Mouse (Mus musculus): ENCODE results near the gene Mpp2.

The Mpp2 gene

DNA sequence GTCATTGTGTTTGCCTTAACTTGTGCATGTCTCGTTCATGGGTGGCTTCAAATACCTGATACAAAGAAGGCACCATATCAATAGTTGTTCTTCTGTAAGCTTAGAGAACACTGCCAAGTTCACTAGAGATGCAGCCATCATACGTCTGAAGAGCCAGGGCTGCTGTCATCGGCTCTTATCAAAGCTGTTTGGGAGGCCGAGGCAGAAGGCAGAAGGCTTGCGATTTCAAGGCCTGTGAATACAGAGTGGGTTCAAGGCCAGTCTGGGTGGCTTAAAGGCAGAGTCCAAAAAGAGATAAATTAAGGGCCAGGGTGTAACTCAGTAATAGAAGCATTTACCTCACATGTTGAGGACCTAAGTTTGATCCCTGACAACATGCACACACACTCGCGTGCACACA, 52.0 kb downstream of the Mpp2 start:
- no peak for DNase-seq (ENCODE audit: low spot score in 2 of 2)

DNA sequence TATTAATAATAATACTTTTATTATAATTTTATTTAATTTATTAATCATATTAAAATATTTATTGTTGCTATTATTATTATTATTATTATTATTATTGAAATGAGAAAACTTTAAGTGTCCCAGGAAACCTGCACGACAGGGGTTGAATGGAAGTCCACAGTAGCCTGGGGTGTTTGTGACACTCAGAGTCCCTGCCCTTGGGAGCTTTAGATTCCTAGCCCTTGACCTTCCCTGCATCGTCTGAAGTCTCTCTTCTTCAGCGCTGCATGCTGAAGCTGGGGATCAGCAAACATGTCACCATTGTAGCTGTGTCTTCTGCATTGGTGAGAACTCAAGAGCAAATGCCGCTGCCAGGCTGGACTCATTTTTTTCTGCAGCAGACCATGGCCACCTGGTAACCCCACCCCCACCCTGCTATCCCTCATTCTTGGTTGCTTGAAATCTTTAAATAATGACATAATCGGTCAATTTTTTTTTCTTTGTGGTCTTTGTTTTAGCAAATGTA, 52.8 kb downstream of the Mpp2 start:
- no peak for DNase-seq (ENCODE audit: low spot score in 2 of 2)

DNA sequence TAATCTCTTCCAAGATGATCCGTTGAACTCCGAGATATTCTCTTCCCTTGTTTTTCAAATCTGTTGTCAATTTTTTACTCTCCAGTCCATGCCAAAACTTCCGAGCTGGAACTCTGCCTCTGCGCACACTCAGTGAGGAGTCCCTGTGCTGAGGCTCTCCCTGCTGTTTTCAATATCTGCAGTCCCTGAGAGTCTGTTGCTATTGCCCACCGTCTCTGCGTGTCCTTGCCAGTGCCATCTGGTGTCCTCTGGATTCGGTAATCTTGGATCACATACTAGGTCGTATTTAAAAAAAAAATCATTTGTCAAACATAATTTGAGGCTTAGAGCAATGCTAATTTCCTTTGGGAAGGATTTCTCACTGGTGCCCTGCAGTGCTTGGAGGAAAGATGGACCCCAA, 53.4 kb downstream of the Mpp2 start:
- no peak for DNase-seq (ENCODE audit: low spot score in 2 of 2)

GRCm38 (mm10) chr11:102033055-102033591, 55.2 kb downstream of the Mpp2 start:
- DNase-seq (ENCODE audit: low spot score in 2 of 2) = no peak

- DNase-seq (ENCODE audit: low spot score in 2 of 2) = no peak
Observed at GRCm38 (mm10) chr11:102031149-102031548, 57.2 kb downstream of the Mpp2 start.

DNA sequence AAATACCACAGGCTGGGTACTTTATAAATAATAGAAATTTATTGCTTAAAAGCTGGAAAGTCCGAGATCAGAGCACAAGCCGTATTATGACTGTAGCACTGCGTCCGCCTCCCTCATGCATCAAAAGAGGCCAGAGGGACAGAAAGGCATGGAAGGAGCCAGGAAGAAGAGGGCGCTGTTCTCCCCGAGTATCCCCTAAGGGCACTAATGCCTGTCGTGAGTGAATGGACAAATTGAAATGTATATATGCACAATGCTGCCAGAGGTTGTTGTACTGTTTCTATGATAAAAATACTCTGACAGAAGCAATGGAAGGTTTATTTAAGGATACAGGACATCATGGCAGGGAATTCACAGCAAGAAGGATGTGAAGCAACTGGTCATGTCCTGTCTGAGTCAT, 58.3 kb downstream of the Mpp2 start:
- no peak for DNase-seq (ENCODE audit: low spot score in 2 of 2)

DNA sequence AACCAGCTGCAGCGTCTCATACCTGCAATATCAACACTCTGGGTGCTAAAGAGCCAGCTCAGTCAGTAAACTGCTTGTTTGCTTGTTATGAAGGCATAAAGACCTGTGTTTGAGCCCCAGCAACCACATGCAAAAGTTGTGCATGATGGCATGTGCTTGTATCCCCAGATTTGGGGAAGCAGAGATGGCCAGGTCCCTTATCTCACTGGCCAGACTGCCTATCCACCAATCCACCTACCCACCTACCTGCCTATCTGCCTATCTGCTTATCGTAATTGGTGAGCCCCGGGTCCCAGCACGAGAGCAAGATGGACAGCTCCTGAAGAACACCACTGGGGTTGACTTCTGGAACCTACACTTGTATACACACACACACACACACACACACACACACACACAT, 59.0 kb downstream of the Mpp2 start:
- no peak for DNase-seq (ENCODE audit: low spot score in 2 of 2)

- no peak for DNase-seq (ENCODE audit: low spot score in 2 of 2)
Observed at GRCm38 (mm10) chr11:102028087-102028816, 60.1 kb downstream of the Mpp2 start, which contains the start of gene Mpp3. TSS of gene Mpp3 (minus strand) at chr11:102028461.

DNA sequence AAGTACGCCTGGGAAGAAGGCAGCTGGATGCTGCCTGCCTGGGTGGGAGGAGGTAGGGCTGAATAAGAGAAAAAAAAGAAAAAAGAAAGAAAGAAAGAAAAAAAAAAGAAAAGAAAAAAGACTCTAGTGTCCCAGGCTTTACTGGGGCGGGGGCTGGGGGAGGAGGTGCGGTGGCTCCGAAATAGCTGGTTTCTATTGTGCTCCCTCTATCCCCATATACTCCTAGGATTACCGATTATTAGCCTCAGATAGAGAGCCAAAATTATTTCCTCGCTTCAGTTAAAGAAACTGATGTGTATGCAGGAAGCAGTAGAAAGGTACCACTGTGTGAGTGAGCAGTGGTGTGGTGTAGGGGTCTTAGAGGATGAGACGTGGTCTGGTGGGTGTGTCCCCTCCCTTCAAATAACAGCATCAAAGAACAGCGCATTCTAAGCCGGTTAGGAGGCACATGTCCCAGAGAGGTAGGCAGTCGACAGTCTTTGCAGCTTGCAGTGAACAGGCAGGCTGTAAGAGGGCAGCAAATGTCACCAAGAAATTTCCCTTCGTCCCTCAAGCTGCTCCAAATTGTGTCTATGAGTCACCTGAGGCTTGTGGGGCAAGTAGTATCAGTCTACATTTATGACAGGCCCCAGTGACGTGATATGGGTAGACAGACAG, 60.8 kb downstream of the Mpp2 start:
- DNase-seq (ENCODE audit: low spot score in 2 of 2) = no peak

DNA sequence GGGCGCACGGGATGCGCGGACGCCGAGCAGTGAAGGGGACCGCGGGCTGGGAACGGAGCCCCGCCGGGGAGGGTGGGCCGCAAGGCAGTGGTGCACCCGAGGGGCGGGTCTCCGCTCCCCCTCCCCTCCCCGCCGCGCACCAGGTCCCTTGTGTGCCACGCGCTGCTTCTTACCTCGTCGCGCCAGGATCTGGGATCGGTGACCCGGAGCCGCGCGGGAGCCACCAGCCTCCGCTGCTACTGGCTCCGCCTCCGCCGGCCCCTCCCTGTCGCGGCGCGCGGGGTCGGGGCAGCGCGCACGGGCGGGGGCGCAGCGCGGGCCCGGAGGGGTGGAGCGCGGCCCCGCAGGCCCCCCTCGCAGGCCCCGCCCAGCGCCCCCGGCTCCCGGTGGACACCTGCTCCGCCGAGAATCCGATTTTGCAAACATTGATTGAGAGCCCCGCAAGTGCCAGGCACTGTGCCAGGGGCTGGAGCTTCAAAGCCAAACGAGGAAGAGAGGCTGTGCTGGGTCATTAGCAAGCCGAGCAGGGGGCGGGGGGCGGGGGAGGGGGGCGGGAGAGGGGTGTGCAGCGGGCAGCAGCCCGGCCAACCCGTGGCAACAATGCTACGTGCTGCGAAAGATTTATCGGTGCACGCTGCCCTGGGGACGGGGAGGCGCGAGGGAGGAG, 61.5 kb downstream of the Mpp2 start:
- DNase-seq (ENCODE audit: low spot score in 2 of 2) = no peak

- DNase-seq (ENCODE audit: low spot score in 2 of 2) = no peak
Observed at GRCm38 (mm10) chr11:102025991-102026660, 62.2 kb downstream of the Mpp2 start.

DNA sequence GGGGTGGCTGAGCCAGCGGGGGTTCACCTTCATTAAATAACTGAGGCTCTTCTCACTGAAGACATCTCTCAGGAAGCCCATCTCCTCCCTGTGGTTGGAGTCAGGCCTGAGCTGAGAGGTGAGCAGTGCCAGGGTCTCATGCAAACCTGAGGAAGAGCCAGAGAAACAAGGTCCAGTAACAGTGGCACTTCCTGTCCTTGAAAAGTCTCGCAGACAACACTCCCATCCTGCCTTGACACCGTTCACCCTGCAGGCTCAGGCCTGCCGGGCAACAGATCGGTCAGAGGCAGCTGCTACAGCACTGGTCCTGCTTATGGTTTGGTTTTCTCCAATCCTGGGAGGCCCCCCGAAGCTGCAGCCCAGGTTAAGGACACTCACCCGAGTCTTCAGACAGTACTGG, 63.0 kb downstream of the Mpp2 start:
- no peak for DNase-seq (ENCODE audit: low spot score in 2 of 2)

- DNase-seq (ENCODE audit: low spot score in 2 of 2) = no peak
Observed at GRCm38 (mm10) chr11:102024875-102025274, 63.4 kb downstream of the Mpp2 start.

GRCm38 (mm10) chr11:102024084-102024758, 64.1 kb downstream of the Mpp2 start:
- DNase-seq (ENCODE audit: low spot score in 2 of 2) = no peak

GRCm38 (mm10) chr11:102023406-102023805, 64.9 kb downstream of the Mpp2 start:
- no peak for DNase-seq (ENCODE audit: low spot score in 2 of 2)

DNA sequence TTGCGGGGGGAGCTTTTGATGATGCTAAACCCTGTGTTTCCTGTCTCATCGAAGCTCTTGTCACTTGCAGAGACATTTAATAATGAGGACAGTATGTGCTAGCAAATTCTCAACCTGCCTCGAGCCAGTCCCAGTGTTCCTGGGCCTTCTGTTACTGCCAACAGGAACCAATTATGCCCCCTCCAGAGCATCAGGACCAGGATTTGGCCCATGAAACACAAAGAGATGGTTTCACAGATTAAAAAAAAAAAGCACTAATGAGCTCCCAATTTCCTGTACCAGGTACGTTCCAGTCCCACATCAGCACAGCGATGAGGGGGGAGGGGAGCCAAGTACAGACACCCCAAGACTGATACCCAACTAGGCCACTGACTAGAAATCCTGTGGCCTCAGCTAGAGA, 67.1 kb downstream of the Mpp2 start:
- no peak for DNase-seq (ENCODE audit: low spot score in 2 of 2)

DNA sequence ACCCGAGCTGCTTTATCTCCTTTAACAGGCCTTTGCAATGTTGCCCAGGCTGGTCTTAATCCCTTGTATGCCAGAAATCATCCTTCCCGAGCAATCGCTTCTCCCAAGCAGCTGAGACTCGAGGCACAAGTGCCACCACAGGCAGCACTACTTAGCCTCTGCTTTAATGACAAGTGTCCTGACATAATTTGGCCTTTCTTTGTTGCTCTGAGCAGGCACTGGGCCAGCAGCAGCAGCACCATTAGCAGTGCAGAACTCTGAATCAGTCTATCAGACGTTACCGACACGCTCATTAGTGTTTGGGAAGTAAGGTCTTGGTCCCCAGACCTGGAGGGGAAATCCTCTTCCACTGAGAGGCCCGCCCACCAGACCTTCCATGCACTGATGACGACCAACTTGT, 68.6 kb downstream of the Mpp2 start:
- DNase-seq (ENCODE audit: low spot score in 2 of 2) = no peak

DNA sequence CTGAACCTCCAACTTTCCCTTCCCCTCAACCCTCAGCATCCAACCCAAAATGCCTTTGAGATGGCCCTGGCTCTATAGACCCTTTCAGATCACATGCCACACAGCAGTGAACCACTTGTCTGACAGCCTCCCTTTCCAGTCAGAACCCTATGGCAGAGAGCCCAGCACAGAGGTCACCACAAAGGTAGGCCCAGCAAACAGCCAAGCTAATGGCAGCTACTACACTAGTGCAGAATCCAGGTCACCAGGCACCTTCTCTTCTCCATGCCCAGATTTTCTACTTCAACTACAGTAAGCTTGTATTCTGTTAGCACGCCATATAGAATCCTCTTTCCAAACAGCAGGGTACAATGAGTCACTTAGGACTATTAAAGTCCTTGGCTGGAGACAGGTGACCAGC, 72.2 kb downstream of the Mpp2 start:
- DNase-seq (ENCODE audit: low spot score in 2 of 2) = no peak

- no peak for DNase-seq (ENCODE audit: low spot score in 2 of 2)
Observed at GRCm38 (mm10) chr11:102015472-102015871, 72.8 kb downstream of the Mpp2 start.

GRCm38 (mm10) chr11:102013201-102013600, 75.1 kb downstream of the Mpp2 start:
- no peak for DNase-seq (ENCODE audit: low spot score in 2 of 2)

DNA sequence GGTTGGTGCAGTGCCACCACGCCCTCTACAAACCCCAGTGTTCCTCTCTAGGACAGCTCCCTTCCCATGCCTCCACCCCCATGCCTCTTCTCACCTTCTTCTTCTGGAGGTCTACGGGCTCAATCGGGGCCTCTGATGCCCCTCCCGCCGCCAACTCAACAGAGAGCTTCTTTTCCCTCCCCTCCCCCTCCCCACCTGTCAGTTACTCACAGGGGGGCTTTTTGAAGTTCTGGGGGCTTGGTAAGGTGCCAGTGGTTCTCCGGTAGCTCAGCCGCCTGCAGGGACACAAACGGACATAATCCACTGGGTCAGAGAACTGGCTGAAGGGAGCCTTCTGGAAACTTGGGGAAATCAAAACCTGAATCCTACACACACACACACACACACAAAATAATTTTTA, 76.8 kb downstream of the Mpp2 start:
- DNase-seq (ENCODE audit: low spot score in 2 of 2) = no peak

Data from natural killer cell, adult 2 months (primary cell).